ENCODE assay signal across 31 mouse cellular contexts in genomic region chr14:119717323-119717722, GRCm38 (mm10).
DNase-seq lines count a peak whose midpoint lies in the region; ATAC-seq and TF ChIP-seq lines count a peak whose summit lies in the region.
"Had no signal": no experiment of that assay in that cellular context is flagged by ENCODE, and none has a peak within 500 bp of the region (broad histone marks: within the 10 kb centered on the region; RNA-seq: fewer than 3 reads in every experiment).

No protein-coding gene starts in this region.

- no peak overlapping the region for H3K9ac ChIP-seq in forebrain, embryonic 13.5 days
- H3K9ac ChIP-seq in lung, embryonic 14.5 days: no peak overlapping the region
- no peak overlapping the region for H3K9ac ChIP-seq in midbrain, embryonic 14.5 days (replicated peaks; ENCODE audit: low read length)
- no peak overlapping the region for H3K9ac ChIP-seq in midbrain, postnatal 0 days (replicated peaks; ENCODE audit: low read length, poor library complexity, severe bottlenecking)
- H3K9ac ChIP-seq: embryonic facial prominence, embryonic 13.5 days; forebrain, embryonic 12.5 days; hindbrain, embryonic 15.5 days; kidney, embryonic 15.5 days; liver, embryonic 13.5 days had no signal

- no peaks in the 10 kb centered on the region for H3K36me3 ChIP-seq in forebrain, embryonic 13.5 days (ENCODE audit: poor library complexity, severe bottlenecking)
- no peaks in the 10 kb centered on the region for H3K36me3 ChIP-seq in forebrain, embryonic 10.5 days (replicated peaks)
- H3K36me3 ChIP-seq in lung, embryonic 14.5 days (ENCODE audit: insufficient read depth): no peaks in the 10 kb centered on the region
- H3K36me3 ChIP-seq in midbrain, embryonic 14.5 days (ENCODE audit: control insufficient read depth, insufficient read depth, low read length): no peaks in the 10 kb centered on the region
- H3K36me3 ChIP-seq in midbrain, postnatal 0 days (ENCODE audit: insufficient read depth, low read length): no peaks in the 10 kb centered on the region
- H3K36me3 ChIP-seq: embryonic facial prominence, embryonic 13.5 days; forebrain, embryonic 12.5 days; hindbrain, embryonic 10.5 days; hindbrain, embryonic 15.5 days; kidney, embryonic 15.5 days; liver, embryonic 13.5 days had no signal

- no peak overlapping the region for H3K4me3 ChIP-seq in forebrain, embryonic 13.5 days
- H3K4me3 ChIP-seq in forebrain, embryonic 10.5 days: no peak overlapping the region
- no peak overlapping the region for H3K4me3 ChIP-seq in lung, embryonic 14.5 days (ENCODE audit: low read depth, low read length)
- H3K4me3 ChIP-seq in midbrain, embryonic 14.5 days (replicated peaks; ENCODE audit: low read depth, low read length): no peak overlapping the region
- H3K4me3 ChIP-seq in midbrain, postnatal 0 days (ENCODE audit: low read depth, low read length): no peak overlapping the region
- H3K4me3 ChIP-seq: embryonic facial prominence, embryonic 13.5 days; forebrain, embryonic 12.5 days; heart, adult 2 months; hindbrain, embryonic 10.5 days; hindbrain, embryonic 15.5 days; kidney, embryonic 15.5 days; layer of hippocampus, adult 2 months; left cerebral cortex, adult 2 months; liver, embryonic 13.5 days had no signal

- no peaks in the 10 kb centered on the region for H3K27me3 ChIP-seq in forebrain, embryonic 13.5 days
- H3K27me3 ChIP-seq in forebrain, embryonic 10.5 days (ENCODE audit: poor library complexity, severe bottlenecking): no peaks in the 10 kb centered on the region
- no peaks in the 10 kb centered on the region for H3K27me3 ChIP-seq in lung, embryonic 14.5 days (ENCODE audit: insufficient read depth, low read length)
- H3K27me3 ChIP-seq in midbrain, embryonic 14.5 days (ENCODE audit: control insufficient read depth, insufficient read depth, low read length): no peaks in the 10 kb centered on the region
- H3K27me3 ChIP-seq in midbrain, postnatal 0 days (ENCODE audit: insufficient read depth, low read length): no peaks in the 10 kb centered on the region
- H3K27me3 ChIP-seq: embryonic facial prominence, embryonic 13.5 days; forebrain, embryonic 12.5 days; hindbrain, embryonic 15.5 days; kidney, embryonic 15.5 days; liver, embryonic 13.5 days; Patski had no signal

- WGBS in forebrain, embryonic 13.5 days: 61% methylated on average over 1 of the region's 1 CpGs
- WGBS in forebrain, embryonic 10.5 days: 83% methylated on average over 1 of the region's 1 CpGs
- 63% methylated on average over 1 of the region's 1 CpGs for WGBS in lung, embryonic 14.5 days
- 78% methylated on average over 1 of the region's 1 CpGs for WGBS in midbrain, embryonic 14.5 days
- 76% methylated on average over 1 of the region's 1 CpGs for WGBS in midbrain, postnatal 0 days

- no peak overlapping the region for H3K4me2 ChIP-seq in forebrain, embryonic 13.5 days
- H3K4me2 ChIP-seq in lung, embryonic 14.5 days: no peak overlapping the region
- H3K4me2 ChIP-seq in midbrain, embryonic 14.5 days (ENCODE audit: low read length): no peak overlapping the region
- no peak overlapping the region for H3K4me2 ChIP-seq in midbrain, postnatal 0 days (ENCODE audit: low read depth, low read length, poor library complexity, severe bottlenecking)
- H3K4me2 ChIP-seq: embryonic facial prominence, embryonic 13.5 days; forebrain, embryonic 12.5 days; hindbrain, embryonic 15.5 days; kidney, embryonic 15.5 days; liver, embryonic 13.5 days had no signal

- DNase-seq in forebrain, embryonic 10.5 days (ENCODE audit: extremely low spot score, low spot score): no peak
- DNase-seq in lung, embryonic 14.5 days: no peak
- DNase-seq in lung, postnatal 36 days: no peak
- DNase-seq in midbrain, embryonic 14.5 days: no peak
- DNase-seq in midbrain, postnatal 0 days (ENCODE audit: low spot score): no peak
- DNase-seq: adrenal gland, postnatal 10 days; cerebellum, adult 8-10 months; cerebellum, postnatal 36 days; gastrocnemius, postnatal 25 days; heart, adult 2 months; heart, postnatal 14 days; kidney, adult 11 months; kidney, postnatal 36 days; liver, embryonic 13.5 days; lung, adult 2 months; right cerebral cortex, adult 18-20 months; spleen, adult 18-20 months; thymus, adult 2 months; thymus, postnatal 36 days had no signal

- H3K4me1 ChIP-seq in forebrain, embryonic 13.5 days: no peaks in the 10 kb centered on the region
- H3K4me1 ChIP-seq in forebrain, embryonic 10.5 days: peaks cover 6% of the 10 kb centered on the region
- H3K4me1 ChIP-seq in lung, embryonic 14.5 days (ENCODE audit: insufficient read depth): no peaks in the 10 kb centered on the region
- no peaks in the 10 kb centered on the region for H3K4me1 ChIP-seq in midbrain, embryonic 14.5 days (ENCODE audit: control insufficient read depth, insufficient read depth, low read length)
- H3K4me1 ChIP-seq in midbrain, postnatal 0 days (ENCODE audit: insufficient read depth, low read length): no peaks in the 10 kb centered on the region
- H3K4me1 ChIP-seq: embryonic facial prominence, embryonic 13.5 days; forebrain, embryonic 12.5 days; hindbrain, embryonic 10.5 days; hindbrain, embryonic 15.5 days; kidney, embryonic 15.5 days; liver, embryonic 13.5 days had no signal

- no peaks in the 10 kb centered on the region for H3K9me3 ChIP-seq in forebrain, embryonic 13.5 days (replicated peaks)
- no peaks in the 10 kb centered on the region for H3K9me3 ChIP-seq in forebrain, embryonic 10.5 days
- H3K9me3 ChIP-seq in lung, embryonic 14.5 days (ENCODE audit: low read depth, low read length): no peaks in the 10 kb centered on the region
- no peaks in the 10 kb centered on the region for H3K9me3 ChIP-seq in midbrain, embryonic 14.5 days (ENCODE audit: control insufficient read depth, low read length)
- H3K9me3 ChIP-seq in midbrain, postnatal 0 days (ENCODE audit: low read length): no peaks in the 10 kb centered on the region
- H3K9me3 ChIP-seq: embryonic facial prominence, embryonic 13.5 days; forebrain, embryonic 12.5 days; hindbrain, embryonic 10.5 days; hindbrain, embryonic 15.5 days; kidney, embryonic 15.5 days had no signal

- no peak for TF ChIP-seq CTCF in lung, embryonic 14.5 days (IDR thresholded peaks at IDR 0.05; ENCODE audit: low read depth)
- no peak for TF ChIP-seq CTCF in midbrain, postnatal 0 days (IDR thresholded peaks at IDR 0.05)

- 0 out of 2 replicates have a peak, but pooled peaks have one; percentile 10 for ATAC-seq in forebrain, embryonic 13.5 days
- peak; percentile 52; the same call in 1 of the 2 replicates for ATAC-seq in lung, embryonic 14.5 days (ENCODE audit: insufficient read depth)
- peak; percentile 53; the same call in 1 of the 2 replicates for ATAC-seq in midbrain, embryonic 14.5 days (ENCODE audit: low FRiP score, low TSS enrichment)
- no peak for ATAC-seq in midbrain, postnatal 0 days (ENCODE audit: low FRiP score)
- no peak for ATAC-seq in frontal cortex, adult (ENCODE audit: low TSS enrichment)
- ATAC-seq: inflammation-experienced regulatory T-cells, adult 6 months; Patski had no signal

- H3K27ac ChIP-seq in forebrain, embryonic 13.5 days: no peak overlapping the region
- H3K27ac ChIP-seq in forebrain, embryonic 10.5 days: no peak overlapping the region
- H3K27ac ChIP-seq in lung, embryonic 14.5 days (ENCODE audit: low read depth): no peak overlapping the region
- H3K27ac ChIP-seq in midbrain, embryonic 14.5 days (replicated peaks; ENCODE audit: low read depth, low read length): no peak overlapping the region
- no peak overlapping the region for H3K27ac ChIP-seq in midbrain, postnatal 0 days (ENCODE audit: low read depth, low read length)
- H3K27ac ChIP-seq: embryonic facial prominence, embryonic 13.5 days; forebrain, embryonic 12.5 days; heart, adult 2 months; hindbrain, embryonic 10.5 days; hindbrain, embryonic 15.5 days; kidney, embryonic 15.5 days; layer of hippocampus, adult 2 months; left cerebral cortex, adult 2 months; liver, embryonic 13.5 days; macrophage had no signal

Comparison
In these comparisons a context has a peak if more than half of its experiments do, and no peak if none do; other contexts are left out.
1. ATAC-seq: peak in forebrain, embryonic 13.5 days (single experiment), lung, embryonic 14.5 days (single experiment) and midbrain, embryonic 14.5 days (single experiment); none in midbrain, postnatal 0 days (single experiment) and frontal cortex, adult (single experiment).